Mouse (Mus musculus): ENCODE measurements at regions not wholly inside any gene's neighbourhood (a gene's known extent, or its start where the extent isn't known, plus 50 kb on each side); places are given as distances from the start of the nearest gene placed in this dataset.

- Histone ChIP-seq H3K4me1 (ENCODE audit: control insufficient read depth, insufficient read depth, low read length) (no peaks in the 10 kb centered on the region), H3K27me3 (ENCODE audit: control insufficient read depth, insufficient read depth, low read length) (no peaks in the 10 kb centered on the region), H3K79me2 (ENCODE audit: control insufficient read depth, insufficient read depth, low read length) (no peaks in the 10 kb centered on the region), H3K36me3 (ENCODE audit: control insufficient read depth, insufficient read depth, low read length) (no peaks in the 10 kb centered on the region), H3K9ac (ENCODE audit: low read depth, low read length) (no peak overlapping the region), H3K27ac (replicated peaks; ENCODE audit: insufficient read depth, low read depth, low read length) (no peak overlapping the region), H3K4me3 (ENCODE audit: insufficient read depth, low read depth, low read length) (no peak overlapping the region)
- DNase-seq (ENCODE audit: extremely low read depth, low read depth, low spot score): no peak
- 79% methylated on average over 2 of the region's 2 CpGs for WGBS
- no peak for TF ChIP-seq CTCF (IDR thresholded peaks at IDR 0.05; ENCODE audit: low read depth, low read length)
- no peak for TF ChIP-seq POLR2A (IDR thresholded peaks at IDR 0.05; ENCODE audit: extremely low read depth, insufficient read depth, low read length)
Observed at GRCm38 (mm10) chr11:65638211-65638610, 149.9 kb downstream of the Map2k4 start.

- Histone ChIP-seq H3K9ac (ENCODE audit: low read depth, low read length) (no peak overlapping the region), H3K79me2 (ENCODE audit: control insufficient read depth, insufficient read depth, low read length) (no peaks in the 10 kb centered on the region), H3K4me1 (ENCODE audit: control insufficient read depth, insufficient read depth, low read length) (no peaks in the 10 kb centered on the region), H3K27me3 (ENCODE audit: control insufficient read depth, insufficient read depth, low read length) (no peaks in the 10 kb centered on the region), H3K36me3 (ENCODE audit: control insufficient read depth, insufficient read depth, low read length) (no peaks in the 10 kb centered on the region), H3K4me3 (ENCODE audit: insufficient read depth, low read depth, low read length) (no peak overlapping the region), H3K27ac (replicated peaks; ENCODE audit: insufficient read depth, low read depth, low read length) (no peak overlapping the region)
- TF ChIP-seq CTCF (IDR thresholded peaks at IDR 0.05; ENCODE audit: low read depth, low read length) (no peak), POLR2A (IDR thresholded peaks at IDR 0.05; ENCODE audit: extremely low read depth, insufficient read depth, low read length) (no peak)
- DNase-seq (ENCODE audit: extremely low read depth, low read depth, low spot score): no peak
- WGBS: 69% methylated on average over 3 of the region's 3 CpGs
Observed at GRCm38 (mm10) chr11:65637206-65637605, 150.9 kb downstream of the Map2k4 start.

- no peak for DNase-seq (ENCODE audit: extremely low read depth, low read depth, low spot score)
- no peak for TF ChIP-seq POLR2A (IDR thresholded peaks at IDR 0.05; ENCODE audit: extremely low read depth, insufficient read depth, low read length)
- TF ChIP-seq CTCF (IDR thresholded peaks at IDR 0.05; ENCODE audit: low read depth, low read length): no peak
- Histone ChIP-seq H3K9ac (ENCODE audit: low read depth, low read length) (no peak overlapping the region), H3K27me3 (ENCODE audit: control insufficient read depth, insufficient read depth, low read length) (no peaks in the 10 kb centered on the region), H3K36me3 (ENCODE audit: control insufficient read depth, insufficient read depth, low read length) (no peaks in the 10 kb centered on the region), H3K4me3 (ENCODE audit: insufficient read depth, low read depth, low read length) (no peak overlapping the region), H3K27ac (replicated peaks; ENCODE audit: insufficient read depth, low read depth, low read length) (no peak overlapping the region), H3K79me2 (ENCODE audit: control insufficient read depth, insufficient read depth, low read length) (no peaks in the 10 kb centered on the region), H3K4me1 (ENCODE audit: control insufficient read depth, insufficient read depth, low read length) (no peaks in the 10 kb centered on the region)
- WGBS: 49% methylated on average over 4 of the region's 4 CpGs
Observed at GRCm38 (mm10) chr11:65635307-65635706, 152.8 kb downstream of the Map2k4 start.

DNA sequence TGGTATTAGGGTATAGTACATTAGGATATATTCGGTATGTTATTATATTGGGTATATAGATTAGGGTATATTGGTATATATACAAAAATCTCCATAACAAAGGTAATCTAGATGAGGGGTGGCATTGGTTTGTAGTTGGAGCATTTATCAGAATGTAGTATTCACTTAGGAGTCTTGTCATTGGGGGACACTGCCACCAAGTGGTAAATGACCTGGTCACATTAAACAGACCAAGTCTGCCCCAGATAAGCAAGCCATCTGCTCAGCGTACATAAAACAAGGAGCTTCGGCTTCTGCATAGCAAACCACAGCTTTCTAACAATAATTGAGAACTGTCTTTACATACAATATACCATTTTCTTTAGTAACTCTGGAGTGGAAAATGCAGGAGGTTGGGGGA lies 156.9 kb downstream of the Map2k4 start:
- DNase-seq (ENCODE audit: extremely low read depth, low read depth, low spot score): no peak
- TF ChIP-seq CTCF (IDR thresholded peaks at IDR 0.05; ENCODE audit: low read depth, low read length) (no peak), POLR2A (IDR thresholded peaks at IDR 0.05; ENCODE audit: extremely low read depth, insufficient read depth, low read length) (no peak)
- no peak overlapping the region for H3K27ac ChIP-seq (replicated peaks; ENCODE audit: insufficient read depth, low read depth, low read length)
- H3K79me2 ChIP-seq (ENCODE audit: control insufficient read depth, insufficient read depth, low read length): no peaks in the 10 kb centered on the region
- WGBS: 72% methylated on average over 3 of the region's 3 CpGs
- no peaks in the 10 kb centered on the region for H3K36me3 ChIP-seq (ENCODE audit: control insufficient read depth, insufficient read depth, low read length)
- no peak overlapping the region for H3K4me3 ChIP-seq (ENCODE audit: insufficient read depth, low read depth, low read length)
- no peaks in the 10 kb centered on the region for H3K27me3 ChIP-seq (ENCODE audit: control insufficient read depth, insufficient read depth, low read length)
- H3K9ac ChIP-seq (ENCODE audit: low read depth, low read length): no peak overlapping the region
- no peaks in the 10 kb centered on the region for H3K4me1 ChIP-seq (ENCODE audit: control insufficient read depth, insufficient read depth, low read length)

DNA sequence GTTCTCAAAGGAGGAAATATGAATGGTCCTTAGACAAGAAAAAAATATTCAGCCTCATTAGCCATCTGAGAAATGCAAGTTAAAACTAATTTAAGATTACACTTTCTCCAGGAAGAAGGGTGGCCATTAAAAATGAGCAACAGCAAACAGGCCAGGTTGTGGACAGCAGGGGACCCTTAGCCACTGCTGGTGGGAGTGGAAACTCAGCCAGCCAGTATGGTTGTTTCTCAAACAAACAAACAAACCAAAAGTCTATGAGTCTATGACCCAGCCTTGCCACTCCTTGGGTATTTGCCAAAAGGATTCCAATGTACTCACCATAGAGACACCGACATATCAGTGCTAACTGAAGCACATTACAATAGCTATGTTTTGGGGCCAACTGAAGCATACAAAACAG lies 157.7 kb downstream of the Map2k4 start:
- WGBS: 97% methylated on average over 1 of the region's 1 CpGs
- Histone ChIP-seq H3K4me1 (ENCODE audit: control insufficient read depth, insufficient read depth, low read length) (no peaks in the 10 kb centered on the region), H3K27me3 (ENCODE audit: control insufficient read depth, insufficient read depth, low read length) (no peaks in the 10 kb centered on the region), H3K27ac (replicated peaks; ENCODE audit: insufficient read depth, low read depth, low read length) (no peak overlapping the region), H3K36me3 (ENCODE audit: control insufficient read depth, insufficient read depth, low read length) (no peaks in the 10 kb centered on the region), H3K4me3 (ENCODE audit: insufficient read depth, low read depth, low read length) (no peak overlapping the region), H3K9ac (ENCODE audit: low read depth, low read length) (no peak overlapping the region), H3K79me2 (ENCODE audit: control insufficient read depth, insufficient read depth, low read length) (no peaks in the 10 kb centered on the region)
- DNase-seq (ENCODE audit: extremely low read depth, low read depth, low spot score): no peak
- TF ChIP-seq POLR2A (IDR thresholded peaks at IDR 0.05; ENCODE audit: extremely low read depth, insufficient read depth, low read length) (no peak), CTCF (IDR thresholded peaks at IDR 0.05; ENCODE audit: low read depth, low read length) (no peak)

DNA sequence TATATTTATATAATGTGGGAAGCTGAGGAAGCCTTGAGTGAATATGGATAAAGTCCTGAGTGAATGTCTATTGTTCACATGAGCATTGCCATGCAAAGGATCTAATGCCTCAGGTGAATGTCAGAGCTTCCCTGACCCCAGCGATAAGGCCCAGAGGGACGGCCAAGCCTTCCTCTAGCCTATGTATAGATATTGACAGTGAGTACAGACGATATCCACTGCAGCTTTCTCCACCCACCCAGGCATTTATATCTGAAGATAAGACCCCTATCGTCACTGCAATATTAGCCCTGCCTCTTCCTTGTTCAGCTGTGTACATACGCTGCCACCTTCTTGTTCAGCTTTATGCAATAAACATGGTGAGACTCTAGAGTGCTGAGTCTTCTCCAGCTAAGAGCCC lies 158.8 kb downstream of the Map2k4 start:
- no peaks in the 10 kb centered on the region for H3K27me3 ChIP-seq (ENCODE audit: control insufficient read depth, insufficient read depth, low read length)
- no peaks in the 10 kb centered on the region for H3K4me1 ChIP-seq (ENCODE audit: control insufficient read depth, insufficient read depth, low read length)
- H3K36me3 ChIP-seq (ENCODE audit: control insufficient read depth, insufficient read depth, low read length): no peaks in the 10 kb centered on the region
- no peak for DNase-seq (ENCODE audit: extremely low read depth, low read depth, low spot score)
- H3K79me2 ChIP-seq (ENCODE audit: control insufficient read depth, insufficient read depth, low read length): no peaks in the 10 kb centered on the region
- no peak overlapping the region for H3K4me3 ChIP-seq (ENCODE audit: insufficient read depth, low read depth, low read length)
- 88% methylated on average over 5 of the region's 5 CpGs for WGBS
- no peak overlapping the region for H3K9ac ChIP-seq (ENCODE audit: low read depth, low read length)
- TF ChIP-seq CTCF (IDR thresholded peaks at IDR 0.05; ENCODE audit: low read depth, low read length) (no peak), POLR2A (IDR thresholded peaks at IDR 0.05; ENCODE audit: extremely low read depth, insufficient read depth, low read length) (no peak)
- H3K27ac ChIP-seq (replicated peaks; ENCODE audit: insufficient read depth, low read depth, low read length): no peak overlapping the region

All from liver, adult 2 months (tissue).